Mouse (Mus musculus) urinary bladder, postnatal 10 days (tissue): ENCODE data around the gene Rabgap1l.
"Not testable (repeated sequence)": the region's sequence is repeated elsewhere in the genome, so short reads cannot be mapped to it uniquely, and the experiment has no call there.

Experiments
- DNase-seq: peaks from one replicate; pipeline ENCODE4 v3.0.0; 2022; ENCODE audit warnings: low spot score

The Rabgap1l gene

GRCm38 (mm10) chr1:160485731-160486130, 307.3 kb downstream of the Rabgap1l start:
- DNase-seq, result no peak

DNA sequence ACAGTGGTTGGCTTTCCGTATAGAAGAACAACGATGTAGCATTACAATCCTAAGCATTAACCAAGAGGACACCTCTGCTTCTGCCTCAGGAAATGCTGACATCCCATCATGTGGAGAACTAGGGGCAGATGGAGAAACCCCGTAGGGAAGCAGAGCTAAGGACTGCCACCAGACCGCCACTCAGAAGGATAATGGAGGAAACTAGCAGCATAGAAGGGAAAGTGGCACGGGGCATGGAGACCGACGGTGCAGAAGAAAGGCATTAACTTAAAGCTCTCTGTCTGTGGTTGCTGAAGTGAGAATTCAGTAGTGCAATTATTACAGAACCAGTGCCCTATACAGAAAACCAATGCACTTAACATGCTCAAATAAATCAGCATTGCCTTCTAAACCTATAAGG, 308.0 kb downstream of the Rabgap1l start:
- DNase-seq, result no peak

- DNase-seq, result no peak
Observed at GRCm38 (mm10) chr1:160481643-160482042, 311.4 kb downstream of the Rabgap1l start.

DNA sequence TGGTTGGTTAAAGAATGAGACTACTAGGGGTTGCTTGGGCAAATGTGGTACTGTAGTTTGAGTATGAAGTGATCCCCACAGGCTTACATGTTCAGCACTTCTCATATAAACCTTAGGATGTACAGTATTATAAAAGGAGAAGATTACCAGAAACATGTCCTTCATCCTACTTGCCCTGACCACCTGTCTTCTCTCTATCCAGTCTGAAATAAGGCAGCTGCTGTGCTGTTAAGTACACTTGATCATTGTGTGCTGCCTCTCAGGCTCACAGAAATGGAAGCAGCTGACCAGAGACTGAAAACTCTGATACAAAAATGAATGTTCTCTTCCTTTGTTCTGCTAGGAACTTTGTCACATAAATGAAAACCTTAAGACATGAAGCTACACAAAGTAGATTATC, 325.6 kb downstream of the Rabgap1l start:
- DNase-seq, result no peak

DNA sequence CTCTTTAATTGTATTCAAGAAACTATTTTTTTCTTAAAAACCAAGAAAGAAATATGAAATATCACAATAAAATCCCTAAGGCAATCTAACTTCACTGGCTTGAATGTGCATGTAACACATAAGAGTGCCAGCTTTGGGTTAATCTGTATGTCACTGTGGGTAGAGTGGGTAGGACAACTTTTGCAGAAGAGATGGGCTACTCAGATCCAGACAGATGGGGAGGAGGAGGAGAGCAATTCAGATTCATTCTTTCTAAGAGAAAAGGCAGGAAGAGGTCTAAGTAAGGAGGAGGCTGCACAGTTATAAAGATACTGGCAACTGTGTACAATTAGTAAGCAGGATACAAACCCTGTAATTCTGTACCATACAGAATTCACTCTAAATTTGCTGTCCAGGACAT, 327.8 kb downstream of the Rabgap1l start:
- DNase-seq, result no peak

- no peak for DNase-seq
Observed at GRCm38 (mm10) chr1:160464148-160464547, 328.9 kb downstream of the Rabgap1l start.

DNA sequence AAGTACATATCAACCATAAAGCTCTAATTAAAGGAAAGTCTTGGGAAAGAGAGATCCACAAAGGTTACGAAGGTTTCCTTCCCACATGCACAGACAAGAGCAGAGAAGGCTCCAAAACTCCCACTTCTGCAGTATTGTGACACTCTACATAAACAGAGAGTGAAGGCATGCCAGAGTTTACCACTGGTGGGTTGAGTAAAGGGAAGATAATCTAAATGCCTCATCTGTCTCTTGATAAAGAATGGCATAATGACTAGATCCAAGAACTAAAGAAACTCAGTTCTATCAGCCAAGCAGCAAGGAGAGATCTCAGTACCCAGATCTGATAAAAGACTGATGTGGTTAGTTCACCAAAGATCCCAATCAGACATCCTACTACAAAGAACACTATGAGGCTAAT, 332.7 kb downstream of the Rabgap1l start:
- DNase-seq, result no peak

DNA sequence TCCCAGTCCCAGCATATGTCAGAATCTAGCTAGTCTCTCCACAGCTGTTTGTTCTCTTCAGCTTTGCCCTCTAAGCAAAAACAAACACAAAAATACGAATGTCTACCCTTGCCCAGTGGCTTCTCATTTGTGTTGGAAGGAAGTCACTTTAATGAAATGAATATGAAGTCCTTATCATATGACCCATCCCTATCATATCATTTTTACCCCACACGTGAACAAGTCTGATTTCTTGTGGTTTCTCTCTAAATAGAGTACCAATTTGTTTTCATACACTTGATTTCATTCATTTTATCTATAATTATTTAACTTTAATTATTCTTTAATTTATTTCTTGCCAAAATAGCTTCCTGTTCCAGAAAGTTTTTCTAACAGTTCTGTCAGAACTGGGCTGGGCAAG, 341.3 kb downstream of the Rabgap1l start:
- DNase-seq, result no peak

- no peak for DNase-seq
Observed at GRCm38 (mm10) chr1:160448681-160449080, 344.3 kb downstream of the Rabgap1l start.

GRCm38 (mm10) chr1:160446823-160447222, 346.2 kb downstream of the Rabgap1l start:
- no peak for DNase-seq

- no peak for DNase-seq
Observed at GRCm38 (mm10) chr1:160443506-160443905, 349.5 kb downstream of the Rabgap1l start.

DNA sequence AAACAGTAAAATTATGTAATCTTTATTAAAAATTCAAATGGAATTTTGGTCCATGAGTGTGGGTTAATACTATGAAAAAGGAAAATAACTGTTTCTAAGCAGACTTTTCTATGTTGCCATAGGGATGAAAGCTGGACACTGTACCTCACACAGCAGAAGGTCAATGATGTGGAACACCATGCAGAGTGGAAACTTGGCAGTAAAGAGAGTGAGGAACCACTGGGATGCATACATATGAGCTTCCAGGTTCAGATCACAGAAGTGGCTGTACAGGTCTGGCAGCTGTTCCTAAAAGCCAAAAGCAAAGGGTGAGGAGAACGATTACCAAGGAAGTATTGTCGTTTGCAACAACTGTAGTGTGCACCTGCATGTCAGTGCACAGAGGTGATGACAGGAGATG, 351.3 kb downstream of the Rabgap1l start:
- DNase-seq, result no peak

DNA sequence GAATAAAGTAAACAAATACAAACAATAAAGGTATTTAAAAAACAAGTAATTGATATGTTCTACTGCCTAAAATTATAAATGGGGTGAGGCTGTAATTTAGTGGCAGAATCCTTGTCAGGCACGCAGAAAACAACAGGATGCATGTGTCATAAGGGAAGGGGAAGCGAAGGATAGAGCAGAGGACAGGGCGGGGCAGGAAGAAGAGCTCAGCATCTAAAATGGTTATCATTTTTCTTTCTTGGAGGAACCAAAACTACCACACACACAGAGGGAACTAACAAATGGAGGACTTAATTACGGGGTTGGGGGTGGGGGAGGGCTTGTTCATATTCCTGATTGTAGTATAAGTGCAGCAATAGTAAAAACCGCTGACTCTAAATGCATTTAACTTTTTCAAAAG, 351.9 kb downstream of the Rabgap1l start:
- DNase-seq, result no peak

DNA sequence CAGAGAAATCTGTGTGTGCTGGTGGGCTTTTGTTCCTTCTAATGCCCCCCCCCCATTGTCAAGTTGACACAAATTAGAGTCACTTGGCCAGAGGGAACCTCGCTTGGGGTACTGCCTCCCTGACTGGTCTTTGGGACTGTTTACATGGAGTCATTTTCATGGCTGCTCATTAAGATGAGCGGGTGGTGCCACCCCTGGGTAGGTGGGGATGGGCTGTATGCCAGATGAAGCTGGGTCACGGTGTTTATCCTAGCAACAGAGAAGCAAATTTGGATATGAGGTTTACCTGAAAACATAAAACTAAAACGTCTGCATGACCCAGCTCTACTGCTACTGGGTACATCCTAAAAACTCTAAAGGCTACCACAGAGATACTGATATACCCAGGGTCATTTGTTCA, 354.2 kb downstream of the Rabgap1l start:
- DNase-seq, result no peak

GRCm38 (mm10) chr1:160417196-160417854, 375.7 kb downstream of the Rabgap1l start:
- DNase-seq, result no peak

- DNase-seq, result no peak
Observed at GRCm38 (mm10) chr1:160410822-160411221, 382.2 kb downstream of the Rabgap1l start.

DNA sequence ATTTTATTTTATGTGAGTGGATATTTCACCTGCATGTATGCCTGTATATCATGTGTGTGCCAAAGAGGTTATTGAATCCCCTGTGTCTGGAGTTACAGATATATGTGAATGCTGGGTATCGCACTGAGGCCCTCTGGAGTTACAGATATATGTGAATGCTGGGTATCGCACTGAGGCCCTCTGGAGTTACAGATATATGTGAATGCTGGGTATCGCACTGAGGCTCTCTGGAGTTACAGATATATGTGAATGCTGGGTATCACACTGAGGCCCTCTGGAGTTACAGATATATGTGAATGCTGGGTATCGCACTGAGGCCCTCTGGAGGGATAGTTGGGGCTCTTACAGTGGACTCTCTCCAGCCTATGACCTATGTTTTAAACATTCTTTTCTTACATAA, 383.3 kb downstream of the Rabgap1l start:
- not testable (repeated sequence) for DNase-seq

GRCm38 (mm10) chr1:160409123-160409522, 383.9 kb downstream of the Rabgap1l start:
- no peak for DNase-seq

DNA sequence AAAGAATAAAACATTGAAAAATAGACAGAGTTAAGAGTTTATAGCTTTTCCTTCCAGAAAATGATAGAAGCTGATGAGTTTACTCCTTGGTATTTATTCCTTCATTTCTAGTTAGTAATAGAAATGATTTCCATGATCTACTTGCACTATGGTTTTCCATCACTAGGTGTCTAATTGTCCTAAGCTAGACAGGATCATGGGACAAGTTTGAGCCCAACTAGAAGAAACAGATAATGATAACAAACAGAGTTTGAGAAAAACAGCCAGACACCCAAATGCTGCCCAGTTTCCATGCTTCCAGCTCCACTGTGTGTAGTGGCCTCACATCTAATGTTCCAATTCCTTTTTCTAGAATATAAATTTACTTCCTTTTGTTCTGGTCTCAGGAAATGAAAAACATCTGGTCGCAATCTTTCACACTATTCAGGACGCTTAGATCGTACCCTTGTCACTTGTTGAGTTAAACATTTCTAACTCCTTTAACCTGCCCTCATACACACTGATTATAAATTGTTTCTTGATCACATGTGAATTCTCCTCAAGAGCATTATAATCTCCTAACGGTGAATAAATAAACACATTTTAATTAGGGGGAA, 384.6 kb downstream of the Rabgap1l start:
- DNase-seq, result no peak

GRCm38 (mm10) chr1:160399428-160399827, 393.6 kb downstream of the Rabgap1l start:
- DNase-seq, result no peak

- no peak for DNase-seq
Observed at GRCm38 (mm10) chr1:160397037-160397436, 396.0 kb downstream of the Rabgap1l start.

DNA sequence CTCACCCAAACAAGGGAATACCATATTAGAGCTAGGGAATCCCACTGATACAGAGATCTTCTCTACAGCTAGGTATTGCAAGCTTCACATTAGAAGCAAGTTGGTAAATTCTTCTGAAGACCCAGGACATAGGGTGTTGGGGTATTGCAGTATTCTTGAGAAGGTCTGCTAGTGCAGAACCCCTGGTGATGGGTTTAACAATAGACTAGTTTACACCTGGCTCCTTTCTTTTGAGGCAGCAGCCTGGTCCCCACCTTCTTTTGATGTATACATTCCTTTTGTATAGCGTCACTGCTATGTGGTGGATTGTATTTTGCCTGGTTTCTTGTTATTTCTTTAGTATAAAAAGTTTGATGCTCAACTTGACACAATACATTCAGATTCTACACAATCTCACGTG, 405.6 kb downstream of the Rabgap1l start:
- no peak for DNase-seq

- DNase-seq, result no peak
Observed at GRCm38 (mm10) chr1:160378367-160378766, 414.6 kb downstream of the Rabgap1l start.
